Mouse (Mus musculus) T-helper 1 cell (primary cell): ENCODE data around the gene A630095N17Rik.

Experiments used
- in situ Hi-C: fragments of 300-600 bp; cut with MboI, MseI; formaldehyde crosslinking; loops from one replicate; pipeline ENCODE4 v1.15.1; 2025; ENCODE audit warnings: high pct_unique_total_duplicates

The A630095N17Rik gene

GRCm38 (mm10) chr1:75215785-75216184, 16.1 kb downstream of the A630095N17Rik start:
- in situ Hi-C loops: loop anchor here (5.0 kb wide), 1 partner anchor 102 kb away; the partner anchor contains the start of gene Dnpep

DNA sequence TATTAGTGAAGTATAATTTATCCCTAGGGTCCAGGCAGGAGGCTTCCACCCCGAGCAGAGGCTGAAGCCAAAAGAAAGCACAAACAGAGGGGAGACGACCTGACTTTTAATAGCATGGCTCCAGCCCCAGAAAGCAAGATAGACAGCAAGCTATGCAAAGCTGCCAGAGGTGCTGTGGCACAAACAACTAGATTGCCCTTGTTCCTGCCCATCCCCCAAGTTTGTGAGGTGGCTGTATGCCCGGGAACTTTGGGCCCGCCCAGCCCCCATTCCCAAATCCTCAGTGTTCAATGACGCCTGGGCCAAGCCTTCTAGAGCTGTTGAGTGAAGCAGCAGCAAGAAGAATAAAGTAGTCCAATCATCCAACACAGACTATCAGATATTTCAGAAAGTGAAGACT, 17.0 kb downstream of the A630095N17Rik start:
- in situ Hi-C loops: loop anchor here (5.0 kb wide), 1 partner anchor 102 kb away; the partner anchor contains the start of gene Dnpep

- in situ Hi-C loops: no loop called here
Measured at GRCm38 (mm10) chr1:75214442-75214841, 17.5 kb downstream of the A630095N17Rik start.

GRCm38 (mm10) chr1:75213096-75213495, 18.8 kb downstream of the A630095N17Rik start:
- in situ Hi-C loops: no loop called here

GRCm38 (mm10) chr1:75212542-75212941, 19.4 kb downstream of the A630095N17Rik start:
- in situ Hi-C loops: no loop called here

DNA sequence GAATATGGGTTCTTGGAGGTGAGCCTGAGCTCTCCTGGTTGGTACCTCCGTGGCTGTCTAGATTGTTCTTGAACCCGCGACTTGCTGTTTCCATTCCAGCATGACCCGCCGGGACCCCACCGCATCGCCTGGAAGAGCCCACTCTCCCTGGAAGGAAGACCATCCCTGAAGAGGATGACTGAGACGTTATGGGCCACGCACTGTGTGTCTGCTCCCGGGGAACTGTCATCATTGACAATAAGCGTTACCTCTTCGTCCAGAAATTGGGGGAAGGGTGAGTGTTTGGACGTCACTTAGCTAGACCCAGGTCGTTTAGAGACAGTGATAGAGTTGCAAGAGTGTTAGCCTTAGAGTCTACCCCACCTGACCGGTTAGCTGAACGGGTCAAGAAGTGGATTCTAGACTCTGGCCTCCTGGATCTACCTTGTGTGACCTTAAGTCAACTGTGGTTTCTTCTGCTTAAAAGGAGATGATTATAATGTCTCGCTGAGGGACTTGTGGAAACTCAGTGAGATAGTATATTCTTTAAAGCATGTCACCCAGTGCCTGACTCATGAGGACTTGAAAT, 20.7 kb downstream of the A630095N17Rik start:
- in situ Hi-C loops: no loop called here

GRCm38 (mm10) chr1:75210136-75211087, 21.5 kb downstream of the A630095N17Rik start, which contains the start of the genes Glb1l and Stk16:
TSS of gene Glb1l (minus strand) at chr1:75210813.
TSS of gene Stk16 (plus strand) at chr1:75210838.
- in situ Hi-C loops: no loop called here

- in situ Hi-C loops: no loop called here
Measured at GRCm38 (mm10) chr1:75208967-75209678, 22.8 kb downstream of the A630095N17Rik start.

- in situ Hi-C loops: no loop called here
Measured at GRCm38 (mm10) chr1:75201236-75201635, 30.7 kb downstream of the A630095N17Rik start.

DNA sequence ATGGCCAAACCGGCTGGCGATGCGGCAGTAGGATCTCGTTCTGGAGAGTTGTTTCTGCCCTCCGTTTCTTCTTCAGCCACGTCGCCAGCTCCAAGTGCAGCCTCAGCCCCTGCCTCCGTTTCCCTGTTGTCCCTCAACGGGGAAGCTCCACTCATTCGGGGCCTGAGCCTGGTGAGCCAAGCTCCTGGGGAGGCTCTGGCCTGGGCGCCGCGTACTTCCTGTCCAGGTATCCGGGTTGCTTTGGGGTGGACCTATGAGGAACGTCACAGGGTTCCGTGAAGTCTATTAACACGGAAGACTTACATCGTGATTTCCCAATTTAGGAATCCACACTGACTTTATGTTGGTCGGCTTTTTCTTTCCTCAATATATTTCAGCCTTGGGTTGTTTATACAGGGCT, 39.5 kb downstream of the A630095N17Rik start:
- in situ Hi-C loops: loop anchor here (10.0 kb wide), 1 partner anchor 62 kb away; no protein-coding TSS in a partner anchor

DNA sequence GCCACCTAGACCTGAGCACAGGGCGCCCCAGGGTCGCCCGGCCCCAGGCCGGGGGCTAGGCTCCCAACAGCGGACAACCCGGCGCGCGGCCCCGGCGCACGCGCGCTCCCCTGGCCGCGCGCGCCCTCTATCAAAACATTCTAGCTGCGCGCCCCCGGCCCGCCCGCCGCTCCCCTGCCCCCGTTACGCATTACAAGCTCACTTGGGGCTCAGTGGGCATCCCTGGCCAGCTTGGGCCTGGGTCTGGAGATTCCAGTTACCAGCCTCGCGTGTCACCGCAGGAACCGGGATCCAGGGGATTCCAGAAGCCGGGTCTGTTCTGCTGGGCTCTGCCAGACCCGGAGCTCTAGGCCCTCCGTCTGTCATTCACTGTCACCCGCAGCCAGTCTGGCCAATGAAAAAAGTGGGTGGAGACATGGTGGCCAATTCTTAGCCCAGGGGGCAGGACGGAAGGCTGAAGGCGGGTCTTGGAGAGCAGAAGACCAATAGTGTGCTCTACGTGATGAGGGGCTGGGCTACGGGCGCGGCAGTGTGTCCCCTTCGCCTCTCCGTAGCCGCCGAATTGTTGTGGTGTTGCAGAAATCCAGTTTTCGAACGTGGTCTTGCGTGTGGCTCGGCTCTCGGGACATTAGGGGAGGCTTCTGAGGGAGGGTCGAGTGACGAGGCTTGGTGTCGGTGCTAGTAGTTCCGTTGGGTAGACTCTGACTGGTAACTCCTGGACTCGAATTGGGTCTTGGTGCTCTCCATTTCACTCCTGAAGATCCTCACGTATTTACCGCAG, 40.1 kb downstream of the A630095N17Rik start, which contains the start of the genes Ankzf1 and Atg9a:
Ankzf1 (plus strand) TSS at position 530 of the 781 bp plus-strand sequence.
Atg9a (minus strand) TSS at position 575 of the 781 bp plus-strand sequence.
- in situ Hi-C loops: loop anchor here (10.0 kb wide), 1 partner anchor 63 kb away; no protein-coding TSS in a partner anchor

DNA sequence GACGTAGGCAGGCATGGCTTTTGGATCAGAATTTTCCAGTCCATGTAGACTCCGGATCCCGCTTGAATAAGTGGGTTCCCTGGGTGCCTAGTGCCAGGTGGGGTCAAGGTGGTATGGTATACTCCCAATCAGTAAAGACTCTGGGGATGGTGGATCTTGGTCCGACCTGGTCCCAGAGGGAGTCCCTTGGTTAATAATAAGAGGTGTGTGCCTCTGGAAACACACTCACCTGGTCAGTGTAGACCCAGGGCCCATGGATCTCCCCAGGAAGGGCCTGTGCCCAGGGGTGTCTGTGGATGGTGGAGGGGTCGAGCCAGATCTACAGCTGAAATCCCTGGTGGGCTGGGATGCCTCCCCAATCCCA, 40.7 kb downstream of the A630095N17Rik start:
- in situ Hi-C loops: loop anchor here (10.0 kb wide), 1 partner anchor 64 kb away; no protein-coding TSS in a partner anchor

- in situ Hi-C loops: loop anchor here (10.0 kb wide), 1 partner anchor 64 kb away; no protein-coding TSS in a partner anchor
Measured at GRCm38 (mm10) chr1:75190577-75190976, 41.3 kb downstream of the A630095N17Rik start.

DNA sequence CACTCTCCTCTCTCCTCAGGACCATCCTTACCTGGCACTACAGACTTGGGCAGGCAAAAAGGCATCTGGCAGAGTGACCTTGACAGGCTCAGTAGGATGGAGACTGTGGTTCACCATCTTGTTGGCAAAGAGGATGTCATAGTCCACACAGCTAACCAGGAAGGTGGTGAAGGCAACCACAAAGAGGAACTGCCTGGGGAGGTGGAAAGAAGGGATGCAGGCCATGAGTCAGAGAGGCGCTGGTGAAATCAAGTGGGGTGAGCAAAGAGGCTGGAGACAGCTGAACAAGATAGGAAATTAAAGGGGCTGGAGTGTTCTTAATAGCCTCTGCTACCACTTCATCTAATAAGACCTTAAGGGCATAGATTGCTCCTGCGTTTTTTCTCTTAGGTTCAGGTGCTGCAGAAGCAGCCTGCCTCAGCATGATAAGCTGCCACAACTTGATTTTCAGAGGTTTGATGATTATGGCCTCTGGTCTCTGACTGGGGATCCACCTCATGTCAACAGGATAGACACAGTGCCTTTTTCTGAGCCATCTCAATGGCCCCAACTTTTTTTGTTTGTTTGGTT, 43.9 kb downstream of the A630095N17Rik start:
- in situ Hi-C loops: no loop called here

DNA sequence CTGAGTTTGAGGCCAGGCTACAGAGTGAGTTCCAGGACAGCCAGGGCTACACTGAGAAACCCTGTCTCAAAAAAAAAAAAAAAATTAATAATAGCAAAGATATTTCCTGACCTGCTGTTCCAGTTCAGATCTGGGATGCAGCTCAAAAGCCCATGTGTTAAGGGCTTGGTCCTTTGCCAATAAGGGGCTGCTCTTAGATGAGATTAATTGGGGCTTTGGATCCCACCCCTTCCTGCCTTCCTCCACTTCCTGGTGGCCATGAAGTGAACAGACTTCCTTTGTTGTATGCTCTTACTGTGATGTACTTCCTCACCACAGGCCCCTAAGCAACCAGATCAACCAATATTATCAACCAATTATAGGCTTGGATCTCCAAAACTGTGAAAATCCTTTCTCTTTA, 44.8 kb downstream of the A630095N17Rik start:
- in situ Hi-C loops: no loop called here

GRCm38 (mm10) chr1:75185495-75185894, 46.4 kb downstream of the A630095N17Rik start:
- in situ Hi-C loops: no loop called here

GRCm38 (mm10) chr1:75182160-75182559, 49.7 kb downstream of the A630095N17Rik start:
- in situ Hi-C loops: no loop called here

DNA sequence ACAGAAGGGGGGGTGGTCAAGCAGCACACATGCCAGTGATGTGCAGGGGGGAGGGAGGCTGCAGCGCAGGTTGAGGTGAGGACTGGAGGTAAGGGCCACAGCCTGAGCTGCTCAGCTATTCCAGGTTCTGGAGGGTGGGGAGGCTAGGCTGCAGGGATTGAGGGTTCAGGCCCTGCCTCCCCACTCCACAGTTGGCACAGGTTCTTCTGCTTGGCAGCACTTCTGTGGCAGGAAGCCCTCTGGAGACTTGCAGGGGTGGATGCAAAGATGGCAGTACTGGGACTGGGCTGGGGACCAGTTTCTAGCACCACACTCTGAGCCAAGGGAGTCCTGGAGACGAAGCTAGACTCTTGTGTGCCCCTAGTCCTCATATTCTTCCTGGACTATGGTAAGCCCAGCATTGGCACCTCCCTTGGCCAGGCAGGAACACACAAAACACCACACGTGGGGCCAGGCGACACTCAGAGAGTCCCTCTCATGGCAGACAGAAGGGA, 50.5 kb downstream of the A630095N17Rik start:
- in situ Hi-C loops: no loop called here

DNA sequence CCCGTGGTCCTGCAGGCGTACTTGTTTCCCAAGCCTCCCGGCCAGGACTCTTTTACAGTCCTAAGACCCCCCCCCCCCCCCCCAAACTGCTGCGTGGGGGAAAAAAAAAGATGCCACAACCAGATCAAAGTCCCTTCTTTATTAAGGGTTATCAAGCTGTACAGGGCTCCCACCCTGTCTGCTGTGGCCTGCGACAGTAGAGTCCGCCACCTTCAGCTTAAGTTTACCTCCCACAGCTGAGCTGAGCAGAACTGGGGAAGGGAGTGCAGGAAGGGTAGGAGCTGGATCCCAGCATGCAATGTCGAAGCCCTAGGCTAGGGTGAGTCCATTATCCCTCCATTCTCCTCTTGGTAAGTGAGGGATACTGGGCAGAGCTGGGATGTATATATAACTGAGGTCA, 51.2 kb downstream of the A630095N17Rik start:
- in situ Hi-C loops: no loop called here

GRCm38 (mm10) chr1:75180105-75180590, 51.8 kb downstream of the A630095N17Rik start, which contains the start of gene Abcb6:
TSS of gene Abcb6 (minus strand) at chr1:75180392.
- in situ Hi-C loops: no loop called here
